Mouse (Mus musculus): ENCODE measurements around the gene Ccdc187.

The Ccdc187 gene

GRCm38 (mm10) chr2:26294457-26294856, at the start of gene Ccdc187:
Ccdc187 (minus strand) TSS chr2:26294557.
- no peak for DNase-seq (ENCODE audit: low spot score)

GRCm38 (mm10) chr2:26342609-26343490, 48.5 kb upstream of the Ccdc187 start:
- DNase-seq (ENCODE audit: low spot score): no peak

- no peak for DNase-seq (ENCODE audit: low spot score)
Observed at GRCm38 (mm10) chr2:26342044-26342443, 47.7 kb upstream of the Ccdc187 start.

GRCm38 (mm10) chr2:26341510-26341981, 47.2 kb upstream of the Ccdc187 start:
- DNase-seq (ENCODE audit: low spot score): no peak

- DNase-seq (ENCODE audit: low spot score): no peak
Observed at GRCm38 (mm10) chr2:26339204-26339551, 44.8 kb upstream of the Ccdc187 start.

- no peak for DNase-seq (ENCODE audit: low spot score)
Observed at GRCm38 (mm10) chr2:26338302-26339203, 44.2 kb upstream of the Ccdc187 start.

- no peak for DNase-seq (ENCODE audit: low spot score)
Observed at GRCm38 (mm10) chr2:26330702-26331101, 36.3 kb upstream of the Ccdc187 start.

- no peak for DNase-seq (ENCODE audit: low spot score)
Observed at GRCm38 (mm10) chr2:26330056-26330468, 35.7 kb upstream of the Ccdc187 start.

- DNase-seq (ENCODE audit: low spot score): no peak
Observed at GRCm38 (mm10) chr2:26329402-26329801, 35.0 kb upstream of the Ccdc187 start.

- no peak for DNase-seq (ENCODE audit: low spot score)
Observed at GRCm38 (mm10) chr2:26327852-26328251, 33.5 kb upstream of the Ccdc187 start.

GRCm38 (mm10) chr2:26325386-26326181, 31.2 kb upstream of the Ccdc187 start:
- peak; percentile 75 for DNase-seq (ENCODE audit: low spot score)

- DNase-seq (ENCODE audit: low spot score): no peak
Observed at GRCm38 (mm10) chr2:26324917-26325316, 30.6 kb upstream of the Ccdc187 start.

- DNase-seq (ENCODE audit: low spot score): no peak
Observed at GRCm38 (mm10) chr2:26323589-26324325, 29.4 kb upstream of the Ccdc187 start.

- no peak for DNase-seq (ENCODE audit: low spot score)
Observed at GRCm38 (mm10) chr2:26320245-26321185, 26.2 kb upstream of the Ccdc187 start.

GRCm38 (mm10) chr2:26319519-26320244, 25.3 kb upstream of the Ccdc187 start:
- no peak for DNase-seq (ENCODE audit: low spot score)

- no peak for DNase-seq (ENCODE audit: low spot score)
Observed at GRCm38 (mm10) chr2:26319109-26319508, 24.8 kb upstream of the Ccdc187 start.

GRCm38 (mm10) chr2:26317991-26318672, 23.8 kb upstream of the Ccdc187 start:
- DNase-seq (ENCODE audit: low spot score): no peak

GRCm38 (mm10) chr2:26317371-26317770, 23.0 kb upstream of the Ccdc187 start:
- no peak for DNase-seq (ENCODE audit: low spot score)

All from embryo, embryonic 10 days (tissue).